Mouse (Mus musculus): ENCODE data around the gene Mpped1.

GRCm38 (mm10) chr15:83846592-83846991 lies 67.3 kb downstream of the Mpped1 start:
- TF ChIP-seq CTCF (IDR thresholded peaks at IDR 0.05; ENCODE audit: extremely low read depth, insufficient read depth, insufficient read length, insufficient replicate concordance) (no peak), POLR2A (IDR thresholded peaks at IDR 0.05; ENCODE audit: low read depth, low read length) (no peak)

Data from spleen, adult 2 months (tissue).